Mouse (Mus musculus): ENCODE measurements around the gene Col20a1.

Col20a1 gene

GRCm38 (mm10) chr2:180986449-180986848 lies at the start of gene Col20a1:
Gene Col20a1, plus strand, starts transcription at chr2:180986535.
- DNase-seq (ENCODE audit: low spot score in 2 of 2), result no peak

- no peak for DNase-seq (ENCODE audit: low spot score in 2 of 2)
Observed at GRCm38 (mm10) chr2:180940187-180940586, 46.1 kb upstream of the Col20a1 start.

- DNase-seq (ENCODE audit: low spot score in 2 of 2), result no peak
Observed at GRCm38 (mm10) chr2:180941869-180942268, 44.5 kb upstream of the Col20a1 start.

- DNase-seq (ENCODE audit: low spot score in 2 of 2), result no peak
Observed at GRCm38 (mm10) chr2:180949947-180950346, 36.4 kb upstream of the Col20a1 start.

- no peak for DNase-seq (ENCODE audit: low spot score in 2 of 2)
Observed at GRCm38 (mm10) chr2:180952731-180953171, 33.6 kb upstream of the Col20a1 start.

- no peak for DNase-seq (ENCODE audit: low spot score in 2 of 2)
Observed at GRCm38 (mm10) chr2:180953638-180954037, 32.7 kb upstream of the Col20a1 start.

GRCm38 (mm10) chr2:180954061-180955047 lies 32.0 kb upstream of the Col20a1 start, which contains the start of gene Nkain4:
Gene Nkain4, minus strand, starts transcription at chr2:180954699.
- peak in 1 of 2 experiments; percentile 35 for DNase-seq (ENCODE audit: low spot score in 2 of 2)

GRCm38 (mm10) chr2:180959605-180960004 lies 26.7 kb upstream of the Col20a1 start:
- no peak for DNase-seq (ENCODE audit: low spot score in 2 of 2)

GRCm38 (mm10) chr2:180960187-180960586 lies 26.1 kb upstream of the Col20a1 start:
- DNase-seq (ENCODE audit: low spot score in 2 of 2), result no peak

- no peak for DNase-seq (ENCODE audit: low spot score in 2 of 2)
Observed at GRCm38 (mm10) chr2:180962616-180963308, 23.6 kb upstream of the Col20a1 start.

- peak; percentile 62 to 69 for DNase-seq (ENCODE audit: low spot score in 2 of 2)
Observed at GRCm38 (mm10) chr2:180963956-180964355, 22.4 kb upstream of the Col20a1 start.

GRCm38 (mm10) chr2:180966092-180966882 lies 20.0 kb upstream of the Col20a1 start:
- DNase-seq (ENCODE audit: low spot score in 2 of 2), result no peak

- peak; percentile 87 to 90 for DNase-seq (ENCODE audit: low spot score in 2 of 2)
Observed at GRCm38 (mm10) chr2:180967010-180967763, 19.1 kb upstream of the Col20a1 start, which contains the start of gene Arfgap1. Gene Arfgap1, plus strand, starts transcription at chr2:180967225.

- no peak for DNase-seq (ENCODE audit: low spot score in 2 of 2)
Observed at GRCm38 (mm10) chr2:180981133-180981532, 5.2 kb upstream of the Col20a1 start.

- no peak for DNase-seq (ENCODE audit: low spot score in 2 of 2)
Observed at GRCm38 (mm10) chr2:180985635-180986034, 700 bp upstream of the Col20a1 start.

GRCm38 (mm10) chr2:180987001-180987400 lies 666 bp downstream of the Col20a1 start:
- no peak for DNase-seq (ENCODE audit: low spot score in 2 of 2)

- DNase-seq (ENCODE audit: low spot score in 2 of 2), result no peak
Observed at GRCm38 (mm10) chr2:180987432-180988030, 1.2 kb downstream of the Col20a1 start.

- no peak for DNase-seq (ENCODE audit: low spot score in 2 of 2)
Observed at GRCm38 (mm10) chr2:180988347-180988913, 2.1 kb downstream of the Col20a1 start.

- DNase-seq (ENCODE audit: low spot score in 2 of 2), result no peak
Observed at GRCm38 (mm10) chr2:180988948-180989347, 2.6 kb downstream of the Col20a1 start.

- no peak for DNase-seq (ENCODE audit: low spot score in 2 of 2)
Observed at GRCm38 (mm10) chr2:180990347-180990746, 4.0 kb downstream of the Col20a1 start.
